In genomic region chr16:97962151-97962948, GRCm38 (mm10) we compare ENCODE assay signal across 7 mouse cellular contexts. TPM values are rescaled to one million over a fixed set of nuclear protein-coding genes. Genes with fewer than 3 reads are reported as not detected.
DNase-seq lines count a peak whose midpoint lies in the region; ATAC-seq lines count a peak whose summit lies in the region.

C2cd2 (minus strand) TSS chr16:97962598.
Zbtb21 (minus strand) TSS chr16:97962622.

- ATAC-seq in intestine, embryonic 16.5 days, result peak; percentile 99
- peak; percentile 99 for ATAC-seq in midbrain, embryonic 11.5 days (ENCODE audit: low FRiP score)

- WGBS in intestine, embryonic 16.5 days, result under 1% methylated on average over 76 of the region's 78 CpGs
- WGBS in midbrain, embryonic 11.5 days, result under 1% methylated on average over 78 of the region's 78 CpGs

- no peaks in the 10 kb centered on the region for H3K27me3 ChIP-seq in intestine, embryonic 16.5 days (replicated peaks; ENCODE audit: control insufficient read depth, insufficient read depth, low read length)
- no peaks in the 10 kb centered on the region for H3K27me3 ChIP-seq in midbrain, embryonic 11.5 days (ENCODE audit: control insufficient read depth, insufficient read depth, low read length)

- H3K4me2 ChIP-seq in intestine, embryonic 16.5 days (ENCODE audit: low read depth, low read length), result peak within 1 kb of the TSS; percentile 83
- H3K4me2 ChIP-seq in midbrain, embryonic 11.5 days, result peak within 1 kb of the TSS; percentile 88

- H3K4me3 ChIP-seq in intestine, embryonic 16.5 days (ENCODE audit: low read length), result peak within 1 kb of the TSS; percentile 86
- peak within 1 kb of the TSS; percentile 78 for H3K4me3 ChIP-seq in midbrain, embryonic 11.5 days (ENCODE audit: low read depth, low read length)

- peak; percentile 98 for DNase-seq in adrenal gland, adult 2 months
- peak; percentile 94 for DNase-seq in embryo, embryonic 11.5 days (ENCODE audit: low read depth, low spot score)
- DNase-seq in gastrocnemius, postnatal 4 days (ENCODE audit: low spot score in 2 of 2), result peak; percentile 90 to 97
- DNase-seq in left cerebral cortex, postnatal 36 days (ENCODE audit: low spot score in 2 of 2), result peak; percentile 98 to 99
- DNase-seq in midbrain, embryonic 11.5 days (ENCODE audit: low spot score, missing footprints), result peak; percentile 99
- DNase-seq in skeletal muscle tissue, adult 2 months (ENCODE audit: low read depth, low spot score), result peak; percentile 98

- H3K9ac ChIP-seq in intestine, embryonic 16.5 days (ENCODE audit: low read depth, low read length), result peak within 1 kb of the TSS; percentile 83
- peak within 1 kb of the TSS; percentile 83 for H3K9ac ChIP-seq in midbrain, embryonic 11.5 days (ENCODE audit: low read length)

- no peaks in the 10 kb centered on the region for H3K36me3 ChIP-seq in intestine, embryonic 16.5 days (ENCODE audit: control insufficient read depth, insufficient read depth, low read length)
- no peaks in the 10 kb centered on the region for H3K36me3 ChIP-seq in midbrain, embryonic 11.5 days (ENCODE audit: control insufficient read depth, insufficient read depth, low read length)

- no peaks in the 10 kb centered on the region for H3K9me3 ChIP-seq in intestine, embryonic 16.5 days (ENCODE audit: control insufficient read depth, low read length)
- H3K9me3 ChIP-seq in midbrain, embryonic 11.5 days (ENCODE audit: control insufficient read depth, low read length), result no peaks in the 10 kb centered on the region

- H3K4me1 ChIP-seq in intestine, embryonic 16.5 days (ENCODE audit: control insufficient read depth, insufficient read depth, low read length), result peaks cover 9% of the 10 kb centered on the region; the same call in 1 of the 2 replicates
- H3K4me1 ChIP-seq in midbrain, embryonic 11.5 days (ENCODE audit: control insufficient read depth, insufficient read depth, low read length), result no peaks in the 10 kb centered on the region

- intact Hi-C loops in left cerebral cortex, postnatal 36 days (cut with DNase I), result loop anchor here (1.0 to 2.0 kb wide), 3 partner anchors 36 to 111 kb away; partner anchors contain the start of gene Prdm15

- peak within 1 kb of the TSS; percentile 99 for H3K27ac ChIP-seq in intestine, embryonic 16.5 days (ENCODE audit: low read length)
- peak within 1 kb of the TSS; percentile 79 for H3K27ac ChIP-seq in midbrain, embryonic 11.5 days (ENCODE audit: low read depth, low read length)

RNA-seq across cellular contexts. Expression of gene C2cd2, which starts in this region (rescaled TPM):
- 10 to 100 TPM; 17.9 to 29.6 TPM for total RNA-seq in adrenal gland, adult 2 months (2021)
- 68.3 and 73.3 TPM in 2 replicates for polyA plus RNA-seq in adrenal gland, adult 2 months (2012; rRNA removed)
- total RNA-seq in gastrocnemius, postnatal 4 days (2021), result 10 to 100 TPM; 44.9 to 58.0 TPM
- 9.9 and 10.2 TPM in 2 replicates for polyA plus RNA-seq in intestine, embryonic 16.5 days (2015; fragmentation: Nextera tagmentation; extraction: Ambion mirVana)
- total RNA-seq in left cerebral cortex, postnatal 36 days (2021), result 10 to 100 TPM; 12.1 to 24.4 TPM
- 17.7 and 19.4 TPM in 2 replicates for polyA plus RNA-seq in midbrain, embryonic 11.5 days (2014; fragmentation: Nextera tagmentation; extraction: Ambion mirVana)

RNA-seq across cellular contexts. Expression of gene Zbtb21, which starts in this region (rescaled TPM):
- total RNA-seq in adrenal gland, adult 2 months (2021), result 10 to 100 TPM; 24.2 to 50.0 TPM
- polyA plus RNA-seq in adrenal gland, adult 2 months (2012; rRNA removed), result 16.1 and 16.7 TPM in 2 replicates
- 10 to 100 TPM; 15.5 to 17.0 TPM for total RNA-seq in gastrocnemius, postnatal 4 days (2021)
- polyA plus RNA-seq in intestine, embryonic 16.5 days (2015; fragmentation: Nextera tagmentation; extraction: Ambion mirVana), result 11.2 and 11.5 TPM in 2 replicates
- 10 to 100 TPM; 25.8 to 27.7 TPM for total RNA-seq in left cerebral cortex, postnatal 36 days (2021)
- 13.2 and 13.5 TPM in 2 replicates for polyA plus RNA-seq in midbrain, embryonic 11.5 days (2014; fragmentation: Nextera tagmentation; extraction: Ambion mirVana)

Comparison
In these comparisons a context has a peak if more than half of its experiments do, and no peak if none do; other contexts are left out.
1. Peak in every context shown above with its lines: DNase-seq, ATAC-seq, H3K4me3 ChIP-seq and H3K27ac ChIP-seq.